Mouse (Mus musculus) liver, embryonic 14.5 days (tissue): ENCODE results near the gene Btbd19. TPM values are rescaled to one million over a fixed set of nuclear protein-coding genes. Genes with fewer than 3 reads are reported as not detected.

Experiments used
- ATAC-seq: fragments of 200-750 bp; cut with Nextera tagmentation; 2 replicates; pipeline ENCODE4 v1.8.0; 2017; ENCODE audit warnings: moderate number of reproducible peaks, mild to moderate bottlenecking, moderate library complexity; ENCODE audit not compliant: insufficient read depth
- DNase-seq, 3 experiments: peaks; one replicate each; pipeline ENCODE4 v3.0.0-alpha.2; 2012 to 2013; ENCODE audit warnings: low read depth in 3 of 3, low spot score in 3 of 3
- H3K27ac ChIP-seq: fragments of 300-500 bp; sonication (generic); 2 replicates; pipeline ENCODE4 v1.5.1; 2014; ENCODE audit warnings: moderate library complexity, mild to moderate bottlenecking, control low read depth, inconsistent platforms
- H3K27me3 ChIP-seq: fragments of 300-500 bp; sonication (generic); 2 replicates; pipeline ENCODE4 v1.6.1; 2014; ENCODE audit warnings: mild to moderate bottlenecking, low read length, moderate library complexity; ENCODE audit not compliant: control insufficient read depth, insufficient read depth
- H3K36me3 ChIP-seq: fragments of 300-500 bp; sonication (generic); replicated peaks from 2 replicates; pipeline ENCODE4 v1.6.1; 2014; ENCODE audit warnings: low read depth; ENCODE audit not compliant: control insufficient read depth, insufficient read depth
- H3K4me1 ChIP-seq, 2 experiments: fragments of 200-500 bp in 1 of 2; fragments of 300-500 bp in 1 of 2; sonication (generic) in 1 of 2; replicated peaks; 2 replicates each; pipeline ENCODE4 v1.6.1; 2012 to 2014; ENCODE audit warnings: antibody characterized with exemption in 1 of 2, inconsistent platforms in 1 of 2, low read length in 1 of 2; ENCODE audit not compliant: control insufficient read depth in 2 of 2, insufficient read depth in 2 of 2
- H3K4me2 ChIP-seq: fragments of 300-500 bp; sonication (generic); 2 replicates; pipeline ENCODE4 v1.6.1; 2014; ENCODE audit warnings: low read depth, mild to moderate bottlenecking, control low read depth, moderate library complexity
- H3K4me3 ChIP-seq, 2 experiments: fragments of 200-500 bp in 1 of 2; fragments of 300-500 bp in 1 of 2; sonication (generic) in 1 of 2; 2 replicates each; pipeline ENCODE4 v1.5.1; 2012 to 2014; ENCODE audit warnings: low read depth in 2 of 2, low read length in 2 of 2, mild to moderate bottlenecking in 2 of 2, control low read depth in 1 of 2, inconsistent platforms in 1 of 2, moderate library complexity in 1 of 2; ENCODE audit not compliant: insufficient read depth in 1 of 2
- H3K9ac ChIP-seq: fragments of 300-500 bp; sonication (generic); replicated peaks from 2 replicates; pipeline ENCODE4 v1.6.1; 2014; ENCODE audit warnings: mild to moderate bottlenecking, control low read depth, moderate library complexity
- H3K9me3 ChIP-seq: fragments of 300-500 bp; sonication (generic); 2 replicates; pipeline ENCODE4 v1.6.1; 2016; ENCODE audit warnings: low read length, mixed read lengths; ENCODE audit not compliant: control insufficient read depth
- CTCF ChIP-seq: IDR thresholded peaks from 2 replicates; pipeline ENCODE4 v1.5.1; 2016; ENCODE audit warnings: antibody characterized with exemption, low read depth, control low read depth
- EP300 ChIP-seq: IDR thresholded peaks from 2 replicates; pipeline ENCODE4 v1.6.1; 2016; ENCODE audit warnings: antibody characterized with exemption, low read depth
- WGBS: fragments of 180-500 bp; shearing (Covaris S2); extraction: QIAGEN DNeasy Blood & Tissue Kit; methylation state at CpG from one replicate; pipeline ENCODE4 v1.1.7; 2014; ENCODE audit not compliant: insufficient replicate concordance; 5-methylcytosine and 5-hydroxymethylcytosine counted together
- microRNA-seq: library from miRNA; unstranded; fragments of <30 nt; microRNA quantifications from one replicate; pipeline ENCODE4, GENCODE M21; 2016
- polyA plus RNA-seq, 2 experiments: library from polyadenylated mRNA; depleted of rRNA in 1 of 2; stranded (reverse) in 1 of 2; unstranded in 1 of 2; fragments of >200 nt; fragmentation: Nextera tagmentation in 1 of 2; extraction: Ambion mirVana in 1 of 2; gene quantifications; 2 replicates each; pipeline versions ENCODE4 v1.2.1 to v1.2.3; 2012 to 2014

Gene Btbd19
- polyA plus RNA-seq, 2 experiments: 2.3 to 2.9 TPM

DNA sequence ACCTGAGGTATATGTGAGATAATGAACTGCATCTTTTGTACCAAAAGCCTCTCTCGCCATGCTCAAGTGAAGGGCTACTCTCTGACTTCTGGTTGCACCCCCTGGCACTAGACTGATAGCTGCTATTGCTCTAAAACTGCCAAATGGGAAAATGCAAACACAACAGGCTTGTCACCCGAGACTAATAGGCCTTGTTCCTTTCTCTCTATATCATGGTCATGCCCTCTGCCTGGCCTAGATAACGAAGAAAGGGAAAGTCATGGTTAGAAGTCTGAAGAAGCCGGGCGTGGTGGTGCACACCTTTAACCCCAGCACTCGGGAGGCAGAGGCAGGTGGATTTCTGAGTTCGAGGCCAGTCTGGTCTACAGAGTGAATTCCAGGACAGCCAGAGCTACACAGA lies 34.9 kb downstream of the Btbd19 start:
- no peak overlapping the region for H3K4me3 ChIP-seq
- H3K4me1 ChIP-seq: peaks cover 22 to 30% of the 10 kb centered on the region in 2 experiments
- 26% methylated on average over 7 of the region's 7 CpGs for WGBS
- H3K4me2 ChIP-seq: peak overlapping the region; percentile 16; the same call in 1 of the 2 replicates
- DNase-seq (peak; percentile 53 to 67 (median 66)), ATAC-seq (peak; percentile 84)
- H3K27ac ChIP-seq: peak overlapping the region; percentile 79
- H3K36me3 ChIP-seq: 0 out of 2 replicates have a peak, but pooled peaks cover 2% of the 10 kb centered on the region
- peaks cover 10% of the 10 kb centered on the region for H3K27me3 ChIP-seq
- no peak for TF ChIP-seq CTCF
- peak; percentile 77 for TF ChIP-seq EP300
- H3K9me3 ChIP-seq: no peaks in the 10 kb centered on the region
- peak overlapping the region; percentile 10; the same call in 1 of the 2 replicates for H3K9ac ChIP-seq

GRCm38 (mm10) chr4:117087948-117088640 lies 37.4 kb downstream of the Btbd19 start:
- WGBS: 64% methylated on average over 7 of the region's 7 CpGs
- DNase-seq (peak; percentile 35 to 64 (median 62)), ATAC-seq (peak; percentile 42; the same call in 1 of the 2 replicates)
- Histone ChIP-seq H3K4me3 (no peak overlapping the region), H3K36me3 (peaks cover 5% of the 10 kb centered on the region; the same call in 1 of the 2 replicates), H3K9me3 (no peaks in the 10 kb centered on the region), H3K27me3 (no peaks in the 10 kb centered on the region), H3K9ac (no peak overlapping the region; the same call in none of the 2 replicates), H3K27ac (peak overlapping the region; percentile 48), H3K4me1 (peaks cover 24 to 35% of the 10 kb centered on the region in 2 experiments), H3K4me2 (no peak overlapping the region; the same call in 1 of the 2 replicates)
- TF ChIP-seq EP300 (peak; percentile 79), CTCF (no peak)

- Histone ChIP-seq H3K9ac (no peak overlapping the region), H3K4me1 (peaks cover 4 to 13% of the 10 kb centered on the region in 2 experiments; a peak in 3 of 4 replicates), H3K9me3 (no peaks in the 10 kb centered on the region), H3K4me3 (no peak overlapping the region), H3K36me3 (peaks cover 30% of the 10 kb centered on the region), H3K27ac (no peak overlapping the region), H3K4me2 (no peak overlapping the region), H3K27me3 (no peaks in the 10 kb centered on the region)
- TF ChIP-seq CTCF (no peak), EP300 (no peak)
- DNase-seq (no peak), ATAC-seq (no peak)
- 88% methylated on average over 5 of the region's 5 CpGs for WGBS
These were observed 54.3 kb downstream of the Btbd19 start for GRCm38 (mm10) chr4:117071183-117071582.

DNA sequence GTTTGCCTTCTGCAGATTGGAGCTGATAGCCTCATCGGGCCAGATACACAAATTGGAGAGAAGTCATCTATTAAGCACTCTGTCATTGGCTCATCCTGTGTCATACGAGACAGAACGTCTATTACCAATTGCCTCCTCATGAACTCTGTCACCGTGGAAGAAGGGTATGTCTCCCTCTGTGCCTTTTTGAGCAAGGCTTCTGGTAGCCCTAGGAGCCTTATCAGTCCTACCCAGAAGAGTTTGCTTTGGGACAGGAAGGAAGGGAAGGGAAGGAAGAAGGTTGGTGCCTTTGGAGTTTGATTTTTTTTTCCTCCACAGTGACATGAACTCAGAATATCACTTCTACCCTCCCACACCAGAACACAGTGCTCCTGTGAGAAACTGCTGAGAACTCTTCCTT lies 54.9 kb downstream of the Btbd19 start:
- 13% methylated on average over 4 of the region's 4 CpGs for WGBS

GRCm38 (mm10) chr4:117069647-117070046 lies 55.9 kb downstream of the Btbd19 start:
- TF ChIP-seq CTCF (no peak), EP300 (no peak)
- no peak overlapping the region for H3K27ac ChIP-seq
- peaks cover 31% of the 10 kb centered on the region for H3K36me3 ChIP-seq
- no peak for ATAC-seq
- no peak overlapping the region for H3K4me2 ChIP-seq
- no peaks in the 10 kb centered on the region for H3K9me3 ChIP-seq
- no peak for DNase-seq
- H3K27me3 ChIP-seq: no peaks in the 10 kb centered on the region
- H3K4me1 ChIP-seq: peaks cover 4 to 13% of the 10 kb centered on the region in 2 experiments; a peak in 3 of 4 replicates
- no peak overlapping the region for H3K9ac ChIP-seq
- 78% methylated on average over 1 of the region's 1 CpGs for WGBS
- no peak overlapping the region for H3K4me3 ChIP-seq

More for the DNA sequence above, 54.9 kb downstream of the Btbd19 start:
- H3K36me3 ChIP-seq: peaks cover 31% of the 10 kb centered on the region
- ATAC-seq (peak; percentile 54; the same call in 1 of the 2 replicates), DNase-seq (no peak)
- no peak overlapping the region for H3K9ac ChIP-seq
- no peak overlapping the region for H3K4me3 ChIP-seq
- H3K9me3 ChIP-seq: no peaks in the 10 kb centered on the region
- no peaks in the 10 kb centered on the region for H3K27me3 ChIP-seq
- no peak overlapping the region; the same call in 1 of the 2 replicates for H3K27ac ChIP-seq
- peaks cover 4 to 13% of the 10 kb centered on the region in 2 experiments; a peak in 3 of 4 replicates for H3K4me1 ChIP-seq
- TF ChIP-seq CTCF (no peak), EP300 (no peak)
- no peak overlapping the region for H3K4me2 ChIP-seq

Small RNA genes lying within 50 kb of the gene (microRNA-seq; reads per million reads assigned to microRNA genes)
- gene Gm22398: not detected

Other genes with a start within 250 kb of the Btbd19 start
- 0.06 and 0.10 TPM in 2 replicates for gene Zswim5, start 248.3 kb downstream of the Btbd19 start, polyA plus RNA-seq (2012; rRNA removed)
- gene Zswim5, start 248.3 kb downstream of the Btbd19 start, polyA plus RNA-seq (2014; fragmentation: Nextera tagmentation; extraction: Ambion mirVana): 0.03 and 0.04 TPM in 2 replicates
- 414 and 441 TPM in 2 replicates for gene Urod, start 131.3 kb downstream of the Btbd19 start, polyA plus RNA-seq (2012; rRNA removed)
- 567 and 604 TPM in 2 replicates for gene Urod, start 131.3 kb downstream of the Btbd19 start, polyA plus RNA-seq (2014; fragmentation: Nextera tagmentation; extraction: Ambion mirVana)
- gene Hectd3, start 130.4 kb downstream of the Btbd19 start, polyA plus RNA-seq (2012; rRNA removed): 8.0 and 8.9 TPM in 2 replicates
- 4.9 and 5.7 TPM in 2 replicates for gene Hectd3, start 130.4 kb downstream of the Btbd19 start, polyA plus RNA-seq (2014; fragmentation: Nextera tagmentation; extraction: Ambion mirVana)
- gene Eif2b3, start 106.3 kb downstream of the Btbd19 start, polyA plus RNA-seq (2012; rRNA removed): 12.3 and 17.3 TPM in 2 replicates
- gene Eif2b3, start 106.3 kb downstream of the Btbd19 start, polyA plus RNA-seq (2014; fragmentation: Nextera tagmentation; extraction: Ambion mirVana): 32.7 and 34.3 TPM in 2 replicates
- 0.61 and 0.84 TPM in 2 replicates for gene Ptch2, start 29.6 kb downstream of the Btbd19 start, polyA plus RNA-seq (2012; rRNA removed)
- 0.52 and 0.55 TPM in 2 replicates for gene Ptch2, start 29.6 kb downstream of the Btbd19 start, polyA plus RNA-seq (2014; fragmentation: Nextera tagmentation; extraction: Ambion mirVana)
- gene Tctex1d4, start 1.1 kb upstream of the Btbd19 start, polyA plus RNA-seq (2012; rRNA removed): not detected in 2 replicates
- gene Tctex1d4, start 1.1 kb upstream of the Btbd19 start, polyA plus RNA-seq (2014; fragmentation: Nextera tagmentation; extraction: Ambion mirVana): not detected in 2 replicates
- gene Plk3, start 8.2 kb upstream of the Btbd19 start, polyA plus RNA-seq (2012; rRNA removed): 1.7 and 2.0 TPM in 2 replicates
- gene Plk3, start 8.2 kb upstream of the Btbd19 start, polyA plus RNA-seq (2014; fragmentation: Nextera tagmentation; extraction: Ambion mirVana): 1.1 TPM in 2 replicates
- 908 and 935 TPM in 2 replicates for gene Rps8, start 30.5 kb upstream of the Btbd19 start, polyA plus RNA-seq (2012; rRNA removed)
- 901 and 915 TPM in 2 replicates for gene Rps8, start 30.5 kb upstream of the Btbd19 start, polyA plus RNA-seq (2014; fragmentation: Nextera tagmentation; extraction: Ambion mirVana)
- 13.2 and 19.4 TPM in 2 replicates for gene Kif2c, start 56.9 kb upstream of the Btbd19 start, polyA plus RNA-seq (2012; rRNA removed)
- 30.1 and 31.3 TPM in 2 replicates for gene Kif2c, start 56.9 kb upstream of the Btbd19 start, polyA plus RNA-seq (2014; fragmentation: Nextera tagmentation; extraction: Ambion mirVana)
- 2.4 and 3.1 TPM in 2 replicates for gene Tmem53, start 126.2 kb upstream of the Btbd19 start, polyA plus RNA-seq (2012; rRNA removed)
- 6.7 and 7.6 TPM in 2 replicates for gene Tmem53, start 126.2 kb upstream of the Btbd19 start, polyA plus RNA-seq (2014; fragmentation: Nextera tagmentation; extraction: Ambion mirVana)
- gene Armh1, start 126.4 kb upstream of the Btbd19 start, polyA plus RNA-seq (2012; rRNA removed): 0.08 TPM in 1 of 2 replicates, not detected in the other
- gene Armh1, start 126.4 kb upstream of the Btbd19 start, polyA plus RNA-seq (2014; fragmentation: Nextera tagmentation; extraction: Ambion mirVana): not detected in 2 replicates